Mouse (Mus musculus): Measurements from ENCODE around the gene Dmap1. TPM values are rescaled to one million over a fixed set of nuclear protein-coding genes. Genes with fewer than 3 reads are reported as not detected.

Dmap1 gene
- 10 to 100 TPM; 16.1 to 17.8 TPM for total RNA-seq (2023)

GRCm38 (mm10) chr4:117681931-117682461 is at the start of gene Dmap1:
Gene Dmap1, minus strand, starts transcription at chr4:117682273.

GRCm38 (mm10) chr4:117724112-117724511 is 42.0 kb upstream of the Dmap1 start, which contains the start of gene Gm12845:
Gene Gm12845, plus strand, starts transcription at chr4:117724412.

Other genes starting within 250 kb of the Dmap1 start
- gene Rnf220, start 185.2 kb downstream of the Dmap1 start, total RNA-seq (2023) = 10 to 100 TPM; 48.6 to 68.7 TPM
- gene Eri3, start 131.9 kb downstream of the Dmap1 start, total RNA-seq (2023) = 10 to 100 TPM; 20.8 to 29.9 TPM
- not detected for gene Gm12845, start 42.1 kb upstream of the Dmap1 start, total RNA-seq (2023)
- not detected for gene Klf17, start 83.4 kb upstream of the Dmap1 start, total RNA-seq (2023)
- gene Slc6a9, start 152.2 kb upstream of the Dmap1 start, total RNA-seq (2023) = 1 to 10 TPM; 2.2 to 4.1 TPM
- gene Ccdc24, start 190.3 kb upstream of the Dmap1 start, total RNA-seq (2023) = not detected
- gene B4galt2, start 201.2 kb upstream of the Dmap1 start, total RNA-seq (2023) = under 1 TPM in 1 of 2 experiments, not detected in 1; 0.26 TPM
- gene Atp6v0b, start 205.1 kb upstream of the Dmap1 start, total RNA-seq (2023) = 100 to 1,000 TPM; 315 to 342 TPM
- 1 to 10 TPM; 2.3 to 2.7 TPM for gene Dph2, start 209.8 kb upstream of the Dmap1 start, total RNA-seq (2023)
- gene Ipo13, start 232.7 kb upstream of the Dmap1 start, total RNA-seq (2023) = 10 to 100 TPM; 27.5 to 31.2 TPM
- gene Artn, start 247.5 kb upstream of the Dmap1 start, total RNA-seq (2023) = not detected

Measured in neutrophil, adult 59 days (primary cell).